10 mouse cellular contexts compared by ENCODE assay signal in the genomic region with DNA sequence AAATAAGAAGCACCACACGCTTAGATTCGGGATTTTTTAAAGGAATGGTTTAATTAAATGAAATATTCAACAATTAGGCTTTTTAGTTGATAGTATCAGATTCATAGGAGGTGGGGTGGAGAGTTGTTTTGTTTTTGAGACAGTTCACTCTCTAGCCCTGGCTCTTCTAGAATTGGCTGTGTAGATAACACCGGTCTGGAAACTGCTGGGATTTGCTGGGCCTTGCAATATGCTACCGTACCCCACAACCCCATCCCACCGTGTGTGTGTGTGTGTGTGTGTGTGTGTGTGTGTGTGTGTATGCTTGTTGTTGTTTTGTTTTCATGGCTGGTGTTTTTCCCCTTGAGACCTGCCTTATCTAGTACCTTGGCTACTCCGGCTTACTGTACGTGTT. TPM values are rescaled to one million over a fixed set of nuclear protein-coding genes. Genes with fewer than 3 reads are reported as not detected.
DNase-seq lines count a peak whose midpoint lies in the region; ATAC-seq and TF ChIP-seq lines count a peak whose summit lies in the region.
"Had no signal": no experiment of that assay in that cellular context is flagged by ENCODE, and none has a peak within 500 bp of the region (broad histone marks: within the 10 kb centered on the region; RNA-seq: fewer than 3 reads in every experiment).

No protein-coding gene starts in this region.

- no peak overlapping the region for H3K9ac ChIP-seq in kidney, postnatal 0 days (ENCODE audit: low read depth, low read length)
- peak overlapping the region; percentile 41; the same call in 1 of the 2 replicates for H3K9ac ChIP-seq in forebrain, embryonic 11.5 days (ENCODE audit: low read length)
- H3K9ac ChIP-seq in hindbrain, postnatal 0 days (replicated peaks; ENCODE audit: low read length) = peak overlapping the region; percentile 50; the same call in 1 of the 2 replicates
- no peak overlapping the region for H3K9ac ChIP-seq in neural tube, embryonic 15.5 days (replicated peaks)

- H3K4me2 ChIP-seq in kidney, postnatal 0 days (ENCODE audit: low read length) = peak overlapping the region; percentile 46
- H3K4me2 ChIP-seq in forebrain, embryonic 11.5 days (ENCODE audit: low read depth, low read length, severe bottlenecking) = peak overlapping the region; percentile 53
- H3K4me2 ChIP-seq in hindbrain, postnatal 0 days (ENCODE audit: low read depth, low read length) = peak overlapping the region; percentile 62
- H3K4me2 ChIP-seq in neural tube, embryonic 15.5 days = peak overlapping the region; percentile 58

- TF ChIP-seq CTCF in kidney, postnatal 0 days (IDR thresholded peaks at IDR 0.05; ENCODE audit: low read depth) = no peak
- TF ChIP-seq CTCF in hindbrain, postnatal 0 days (IDR thresholded peaks at IDR 0.05; ENCODE audit: low read depth) = no peak

- ATAC-seq in kidney, postnatal 0 days (replicated peaks; ENCODE audit: low FRiP score, low read depth) = no peak
- peak; percentile 65 for ATAC-seq in forebrain, embryonic 11.5 days (replicated peaks; ENCODE audit: low FRiP score)
- ATAC-seq in hindbrain, postnatal 0 days = peak; percentile 74
- peak; percentile 82 for ATAC-seq in neural tube, embryonic 15.5 days (ENCODE audit: low FRiP score)

- no peak overlapping the region for H3K27ac ChIP-seq in kidney, postnatal 0 days
- peak overlapping the region; percentile 80 for H3K27ac ChIP-seq in forebrain, embryonic 11.5 days (ENCODE audit: low read depth, low read length)
- 0 out of 2 replicates have a peak overlapping the region, but pooled peaks have one; percentile 71 for H3K27ac ChIP-seq in hindbrain, postnatal 0 days
- H3K27ac ChIP-seq in neural tube, embryonic 15.5 days (replicated peaks) = no peak overlapping the region; the same call in 1 of the 2 replicates

- 36% methylated on average over 7 of the region's 7 CpGs for WGBS in kidney, postnatal 0 days
- 30% methylated on average over 7 of the region's 7 CpGs for WGBS in forebrain, embryonic 11.5 days
- 30% methylated on average over 7 of the region's 7 CpGs for WGBS in hindbrain, postnatal 0 days
- WGBS in neural tube, embryonic 15.5 days = 39% methylated on average over 7 of the region's 7 CpGs

- H3K36me3 ChIP-seq in kidney, postnatal 0 days (ENCODE audit: insufficient read depth, low read length) = no peaks in the 10 kb centered on the region
- H3K36me3 ChIP-seq in forebrain, embryonic 11.5 days (ENCODE audit: control insufficient read depth, insufficient read depth, low read length) = no peaks in the 10 kb centered on the region
- H3K36me3 ChIP-seq in hindbrain, postnatal 0 days (ENCODE audit: insufficient read depth, low read length) = no peaks in the 10 kb centered on the region
- no peaks in the 10 kb centered on the region for H3K36me3 ChIP-seq in neural tube, embryonic 15.5 days

- no peaks in the 10 kb centered on the region for H3K9me3 ChIP-seq in kidney, postnatal 0 days (replicated peaks; ENCODE audit: low read length)
- H3K9me3 ChIP-seq in forebrain, embryonic 11.5 days (ENCODE audit: control insufficient read depth, low read length) = no peaks in the 10 kb centered on the region
- no peaks in the 10 kb centered on the region for H3K9me3 ChIP-seq in hindbrain, postnatal 0 days (ENCODE audit: low read length)
- H3K9me3 ChIP-seq in neural tube, embryonic 15.5 days (replicated peaks) = no peaks in the 10 kb centered on the region
- H3K9me3 ChIP-seq: megakaryocyte, embryonic 14.5 days had no signal

- DNase-seq in kidney, postnatal 0 days (ENCODE audit: low spot score) = no peak
- no peak for DNase-seq in kidney, adult 18-20 months
- no peak for DNase-seq in forebrain, embryonic 11.5 days (ENCODE audit: low spot score)
- no peak for DNase-seq in hindbrain, postnatal 0 days (ENCODE audit: low spot score)
- DNase-seq in layer of hippocampus, adult 11-12 months (ENCODE audit: low spot score) = no peak
- DNase-seq in T-cell, adult 2 months (ENCODE audit: low spot score) = no peak
- DNase-seq: adrenal gland, postnatal 36 days; thymus, postnatal 14 days had no signal

- H3K4me1 ChIP-seq in kidney, postnatal 0 days (replicated peaks; ENCODE audit: insufficient read depth, low read length) = no peaks in the 10 kb centered on the region
- no peaks in the 10 kb centered on the region; the same call in 1 of the 2 replicates for H3K4me1 ChIP-seq in forebrain, embryonic 11.5 days (replicated peaks; ENCODE audit: control insufficient read depth, insufficient read depth, low read length)
- H3K4me1 ChIP-seq in hindbrain, postnatal 0 days (ENCODE audit: insufficient read depth, low read length) = no peaks in the 10 kb centered on the region
- peaks cover 8% of the 10 kb centered on the region; the same call in 1 of the 2 replicates for H3K4me1 ChIP-seq in neural tube, embryonic 15.5 days

- H3K27me3 ChIP-seq in kidney, postnatal 0 days (ENCODE audit: insufficient read depth, low read length) = no peaks in the 10 kb centered on the region
- no peaks in the 10 kb centered on the region for H3K27me3 ChIP-seq in forebrain, embryonic 11.5 days (ENCODE audit: control insufficient read depth, insufficient read depth, low read length)
- no peaks in the 10 kb centered on the region for H3K27me3 ChIP-seq in hindbrain, postnatal 0 days (ENCODE audit: insufficient read depth, low read length)
- no peaks in the 10 kb centered on the region for H3K27me3 ChIP-seq in neural tube, embryonic 15.5 days (replicated peaks)

- no peak overlapping the region for H3K4me3 ChIP-seq in kidney, postnatal 0 days (replicated peaks; ENCODE audit: low read depth, low read length)
- peak overlapping the region; percentile 19; the same call in 1 of the 2 replicates for H3K4me3 ChIP-seq in forebrain, embryonic 11.5 days (ENCODE audit: low read depth, low read length)
- H3K4me3 ChIP-seq in hindbrain, postnatal 0 days (ENCODE audit: low read length) = peak overlapping the region; percentile 40
- H3K4me3 ChIP-seq in neural tube, embryonic 15.5 days (replicated peaks) = peak overlapping the region; percentile 43
- H3K4me3 ChIP-seq: megakaryocyte, embryonic 14.5 days had no signal

RNA-seq across cellular contexts. Expression of gene Psip1, which starts 14.8 kb away (rescaled TPM):
- 104 and 105 TPM in 2 replicates for polyA plus RNA-seq in kidney, postnatal 0 days (2015; fragmentation: Nextera tagmentation; extraction: Ambion mirVana)
- 471 and 480 TPM in 2 replicates for polyA plus RNA-seq in forebrain, embryonic 11.5 days (2014; fragmentation: Nextera tagmentation; extraction: Ambion mirVana)
- 151 and 176 TPM in 2 replicates for total RNA-seq in hindbrain, postnatal 0 days (2014; rRNA removed)
- 284 and 285 TPM in 2 replicates for polyA plus RNA-seq in hindbrain, postnatal 0 days (2015; fragmentation: Nextera tagmentation; extraction: Ambion mirVana)
- 215 and 230 TPM in 2 replicates for polyA plus RNA-seq in neural tube, embryonic 15.5 days (2015; fragmentation: Nextera tagmentation; extraction: Ambion mirVana)

RNA-seq across cellular contexts. Expression of gene Ccdc171, which starts 24.3 kb away (rescaled TPM):
- 2.4 and 2.5 TPM in 2 replicates for polyA plus RNA-seq in kidney, postnatal 0 days (2015; fragmentation: Nextera tagmentation; extraction: Ambion mirVana)
- polyA plus RNA-seq in forebrain, embryonic 11.5 days (2014; fragmentation: Nextera tagmentation; extraction: Ambion mirVana) = 5.4 and 5.5 TPM in 2 replicates
- 1.1 and 3.2 TPM in 2 replicates for total RNA-seq in hindbrain, postnatal 0 days (2014; rRNA removed)
- polyA plus RNA-seq in hindbrain, postnatal 0 days (2015; fragmentation: Nextera tagmentation; extraction: Ambion mirVana) = 2.0 and 2.3 TPM in 2 replicates
- 3.4 and 3.7 TPM in 2 replicates for polyA plus RNA-seq in neural tube, embryonic 15.5 days (2015; fragmentation: Nextera tagmentation; extraction: Ambion mirVana)

Comparison
In these comparisons a context has a peak if more than half of its experiments do, and no peak if none do; other contexts are left out.
1. H3K27ac ChIP-seq: peak in forebrain, embryonic 11.5 days (single experiment) and hindbrain, postnatal 0 days (single experiment); none in kidney, postnatal 0 days (single experiment) and neural tube, embryonic 15.5 days (single experiment).
2. H3K9ac ChIP-seq: peak in forebrain, embryonic 11.5 days (single experiment) and hindbrain, postnatal 0 days (single experiment); none in kidney, postnatal 0 days (single experiment) and neural tube, embryonic 15.5 days (single experiment).
3. Peak in every context shown above with its lines, with median percentiles within 50 percentile points of each other: H3K4me2 ChIP-seq.